Mouse (Mus musculus): ENCODE data around the gene Map2k3.
A peak's percentile ranks its signal among the peaks of the same experiment; 100 is the strongest.
"Not testable (repeated sequence)": the region's sequence is repeated elsewhere in the genome, so short reads cannot be mapped to it uniquely, and the experiment has no call there.

Map2k3 gene

DNA sequence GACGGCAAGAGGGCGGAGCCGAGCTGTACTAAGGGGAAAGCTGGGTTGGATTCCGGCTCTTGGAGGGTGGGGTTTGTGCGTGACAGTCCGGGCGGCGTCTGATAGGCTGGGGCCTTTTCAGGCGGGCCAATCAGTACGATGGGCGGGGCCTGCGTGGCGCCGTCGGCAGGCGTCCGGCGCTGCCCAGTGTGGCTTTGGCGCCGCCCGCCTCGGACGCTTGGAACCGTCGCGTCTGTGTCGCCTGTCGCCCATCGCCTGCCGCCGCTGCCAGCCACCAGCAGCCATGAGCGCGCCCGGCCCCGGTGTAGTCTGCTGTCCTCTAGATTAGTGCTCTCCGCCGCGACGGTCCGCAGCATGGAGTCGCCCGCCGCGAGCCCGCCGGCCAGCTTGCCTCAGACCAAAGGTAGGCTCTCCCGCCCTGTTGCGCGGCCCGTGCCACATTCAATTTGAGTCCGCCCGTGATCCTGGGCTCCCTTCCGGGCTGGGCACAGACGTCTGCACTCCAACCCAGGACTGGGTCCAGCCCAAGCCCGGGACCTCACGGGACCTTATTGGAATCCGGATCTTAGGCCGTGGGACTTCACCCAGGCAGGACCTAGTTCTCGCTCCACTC lies at the start of gene Map2k3:
Map2k3 (plus strand) TSS at position 165 of the 613 bp plus-strand sequence.
- DNase-seq (ENCODE audit: low spot score): peak; percentile 89

DNA sequence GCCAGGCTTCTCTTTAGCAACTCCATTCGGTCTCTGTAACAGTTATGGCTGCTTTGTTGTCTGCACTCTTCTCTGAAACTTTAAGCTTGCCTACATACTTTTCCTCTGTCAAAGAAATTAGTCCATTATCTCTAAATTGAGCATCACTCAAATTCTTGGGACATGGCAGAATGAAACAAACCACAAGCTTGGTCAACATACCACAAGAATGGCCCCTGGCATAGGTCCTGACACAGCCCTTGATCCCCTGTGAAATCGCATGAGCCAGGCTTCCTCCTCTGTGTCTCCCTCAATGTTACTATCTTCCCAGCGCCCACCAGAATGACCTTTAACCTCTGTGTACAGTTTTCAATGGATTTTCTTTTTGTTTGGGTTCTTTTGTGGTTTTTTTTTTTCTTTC lies 49.4 kb upstream of the Map2k3 start:
- no peak for DNase-seq (ENCODE audit: low spot score)

DNA sequence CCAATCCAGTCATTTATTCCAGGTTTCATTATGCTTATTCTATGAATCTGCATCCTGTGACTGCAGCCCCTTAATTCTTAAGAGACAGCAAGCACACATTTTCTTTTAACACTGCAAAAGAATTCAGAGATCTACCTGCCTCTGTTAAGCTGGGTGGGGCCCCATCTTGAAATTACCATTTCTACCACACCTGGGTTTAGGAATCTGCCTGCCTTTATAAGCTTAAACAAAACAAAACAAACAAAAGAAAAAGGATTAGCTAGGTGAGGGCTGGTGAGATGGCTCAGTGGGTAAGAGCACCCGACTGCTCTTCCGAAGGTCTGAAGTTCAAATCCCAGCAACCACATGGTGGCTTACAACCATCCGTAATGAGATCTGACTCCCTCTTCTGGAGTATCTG lies 44.8 kb upstream of the Map2k3 start:
- not testable (repeated sequence) for DNase-seq (ENCODE audit: low spot score)

DNA sequence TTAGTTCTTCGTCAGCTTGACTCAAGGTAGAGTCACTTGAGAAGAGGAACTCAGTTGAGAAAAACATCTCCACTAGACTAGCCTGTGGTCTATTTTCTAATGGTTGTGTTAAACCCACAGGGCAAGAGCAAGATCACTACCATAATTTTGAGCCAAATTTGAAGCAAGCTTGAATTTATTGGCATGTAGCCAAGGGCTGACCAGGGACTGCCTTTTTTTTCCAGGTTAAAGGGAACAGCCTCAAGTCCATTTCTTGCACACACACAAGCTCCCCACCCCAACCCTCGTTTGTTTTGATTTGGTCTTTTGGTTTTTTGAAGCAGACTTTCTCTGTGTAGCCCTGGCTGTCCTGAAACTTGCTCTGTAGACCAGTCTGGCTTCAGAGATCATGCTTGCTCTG lies 42.0 kb upstream of the Map2k3 start:
- no peak for DNase-seq (ENCODE audit: low spot score)

DNA sequence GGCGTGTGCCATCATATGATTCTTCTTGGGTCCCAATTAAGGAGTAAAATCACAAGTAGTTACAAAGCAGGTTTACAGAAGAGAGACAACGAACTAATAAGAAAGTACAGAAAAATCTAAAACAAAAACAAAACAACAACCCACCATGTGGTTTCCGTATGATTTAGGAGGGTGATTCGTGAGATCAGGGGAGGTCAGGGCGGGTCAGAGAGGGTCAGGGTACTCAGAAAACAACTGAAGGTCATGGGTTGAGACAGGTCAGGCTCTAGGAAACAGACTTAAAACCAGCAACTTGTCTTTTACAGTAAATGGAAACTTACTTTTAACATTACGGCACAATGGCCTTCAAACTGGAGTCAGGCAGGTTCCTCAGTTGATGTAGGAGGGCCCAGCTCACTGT lies 41.5 kb upstream of the Map2k3 start:
- DNase-seq (ENCODE audit: low spot score): no peak

DNA sequence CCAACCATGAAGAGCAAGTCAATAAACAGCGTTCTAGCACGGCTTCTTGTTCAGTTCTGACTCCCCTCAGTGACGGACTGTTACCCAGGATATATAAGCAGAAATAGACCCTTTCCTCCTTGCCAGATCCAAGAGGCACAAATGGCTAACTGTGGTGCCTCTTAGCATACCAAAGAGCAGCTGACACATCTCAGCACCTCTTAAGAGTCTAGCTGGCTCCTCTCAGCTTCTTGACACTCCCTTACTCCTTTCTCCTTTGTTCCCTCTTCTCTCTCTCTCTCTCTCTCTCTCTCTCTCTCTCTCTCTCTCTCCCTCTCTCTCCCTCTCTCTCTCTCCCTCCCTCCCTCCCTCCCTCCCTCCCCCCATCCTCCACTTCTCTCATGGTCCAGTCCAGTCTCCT lies 41.1 kb upstream of the Map2k3 start:
- DNase-seq (ENCODE audit: low spot score): no peak

DNA sequence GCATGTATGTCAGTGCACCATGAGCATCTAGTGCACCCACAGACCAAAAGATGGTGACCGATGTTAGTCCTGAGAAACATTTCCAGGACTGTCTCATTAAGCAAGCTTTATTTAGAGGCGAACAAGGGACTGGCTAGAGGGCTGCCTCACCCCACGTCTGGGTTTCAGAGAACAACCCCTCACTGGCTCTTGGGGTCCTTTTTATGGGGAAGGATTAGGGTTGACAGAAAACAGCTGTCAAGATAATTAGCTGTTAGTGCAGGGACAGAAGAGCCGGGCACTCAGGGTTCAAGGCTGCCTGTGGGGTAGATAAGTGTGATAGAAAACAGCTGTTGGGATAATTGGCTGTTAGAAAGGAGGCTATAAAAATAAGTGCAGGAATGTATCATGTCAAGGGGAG lies 35.9 kb upstream of the Map2k3 start:
- no peak for DNase-seq (ENCODE audit: low spot score)

DNA sequence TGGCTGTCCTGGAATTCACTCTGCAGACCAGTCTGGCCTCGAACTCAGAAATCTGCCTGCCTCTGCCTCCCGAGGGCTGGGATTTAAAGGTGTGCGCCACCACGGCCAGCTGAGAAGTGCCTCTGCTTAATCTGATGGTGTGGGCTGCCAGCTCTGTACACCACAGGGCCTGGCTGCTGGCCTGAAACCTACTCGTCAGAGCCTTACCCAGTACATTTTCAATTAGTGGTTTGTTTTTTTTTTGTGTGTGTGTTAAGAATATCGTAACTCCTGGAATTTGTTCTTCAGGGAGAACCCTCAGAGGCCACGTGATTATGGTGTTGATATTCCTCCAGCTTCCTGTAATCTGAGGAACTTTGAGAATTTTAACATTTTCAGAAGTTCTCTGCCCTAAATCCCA lies 29.8 kb upstream of the Map2k3 start:
- no peak for DNase-seq (ENCODE audit: low spot score)

DNA sequence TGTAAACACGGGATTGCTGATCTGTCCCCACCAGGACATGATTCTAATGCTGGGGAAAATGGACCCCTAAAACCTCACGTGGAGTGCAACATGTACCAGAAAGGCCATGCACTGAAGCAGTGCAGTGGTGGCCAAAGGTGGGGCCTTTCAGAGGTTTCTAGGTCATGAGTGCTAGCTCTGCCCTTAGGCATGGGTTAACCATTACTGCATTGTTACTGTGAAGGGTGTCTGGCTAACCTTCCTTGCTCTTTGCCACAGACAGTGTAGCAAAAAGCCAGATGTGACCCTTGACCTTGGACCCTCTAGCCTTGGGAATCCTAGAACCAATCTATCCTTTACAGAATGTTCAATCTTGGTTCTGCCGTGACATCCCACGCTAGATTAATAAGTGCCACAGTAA lies 29.3 kb upstream of the Map2k3 start:
- no peak for DNase-seq (ENCODE audit: low spot score)

DNA sequence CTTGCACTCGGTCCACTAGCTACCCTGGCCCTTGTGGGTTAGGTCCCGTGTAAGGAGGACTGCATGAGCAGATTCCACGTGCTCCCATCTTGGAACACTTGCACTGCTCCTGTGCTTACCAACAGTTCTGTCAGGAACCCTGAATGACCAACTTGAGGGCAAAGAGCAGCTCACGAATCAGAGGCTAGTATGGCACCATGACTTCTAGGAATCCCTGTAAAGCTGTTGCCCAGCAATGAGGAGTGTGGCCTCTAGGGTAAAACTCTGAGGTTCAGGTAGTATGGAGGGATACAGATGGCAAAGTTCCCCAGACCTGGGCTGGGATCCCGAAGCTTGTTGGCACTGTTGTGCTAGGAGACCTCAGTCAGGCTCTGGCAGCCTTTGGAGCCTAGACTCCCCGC lies 28.2 kb upstream of the Map2k3 start:
- DNase-seq (ENCODE audit: low spot score): no peak

DNA sequence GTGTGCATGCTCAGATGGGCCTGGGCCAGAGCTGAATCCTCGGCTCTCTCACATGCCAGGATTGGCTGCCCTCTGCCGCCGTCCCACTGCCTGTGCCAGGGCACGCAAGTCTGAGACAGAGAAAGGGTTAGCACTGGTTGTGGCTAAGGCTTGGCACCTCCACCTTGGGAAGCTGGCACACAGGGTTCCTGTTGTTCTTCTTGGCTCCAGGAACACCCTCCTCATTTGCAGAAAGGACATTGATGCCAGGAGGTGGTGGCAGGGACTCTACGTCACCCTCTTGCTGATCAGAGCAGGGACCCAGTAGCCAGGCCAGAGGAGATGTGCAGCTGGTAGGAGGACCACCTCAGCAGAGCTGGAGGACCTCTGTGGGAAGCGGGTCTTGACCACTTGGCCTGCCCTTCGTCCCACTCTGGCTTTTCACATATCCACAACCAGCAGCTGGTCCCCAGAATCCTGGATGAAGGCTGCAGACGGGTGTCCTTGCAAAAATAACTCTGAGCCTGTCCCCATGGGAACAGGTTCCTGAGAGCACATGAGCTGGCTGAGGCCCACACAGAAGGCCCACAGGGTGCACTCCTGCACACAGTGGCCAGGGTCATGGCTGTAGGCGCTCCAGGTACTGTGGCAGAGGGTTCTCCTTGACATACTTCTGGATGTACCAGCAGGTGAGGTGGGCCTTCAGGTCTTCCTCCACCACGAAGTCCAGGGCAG lies 26.3 kb upstream of the Map2k3 start:
- DNase-seq (ENCODE audit: low spot score): no peak

DNA sequence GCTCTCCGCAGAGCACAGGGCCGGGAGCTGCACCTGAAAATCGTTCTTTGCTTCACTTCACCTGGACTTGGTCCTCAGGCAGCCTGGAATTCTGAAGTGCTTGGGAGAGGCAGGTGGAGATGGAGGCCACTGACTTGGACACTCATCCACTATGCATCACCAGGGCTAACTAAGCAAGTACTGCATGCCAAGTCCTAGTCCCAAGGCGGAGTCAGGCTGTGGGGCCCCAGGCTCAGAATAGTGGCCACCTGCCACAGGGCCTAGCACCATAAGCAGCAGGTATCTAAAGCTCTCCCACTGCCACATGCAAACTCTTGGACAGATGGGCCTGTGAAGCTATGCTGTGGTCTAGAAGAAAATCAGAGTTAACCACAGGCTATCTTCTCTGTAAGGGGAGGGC lies 25.4 kb upstream of the Map2k3 start:
- DNase-seq (ENCODE audit: low spot score): no peak

DNA sequence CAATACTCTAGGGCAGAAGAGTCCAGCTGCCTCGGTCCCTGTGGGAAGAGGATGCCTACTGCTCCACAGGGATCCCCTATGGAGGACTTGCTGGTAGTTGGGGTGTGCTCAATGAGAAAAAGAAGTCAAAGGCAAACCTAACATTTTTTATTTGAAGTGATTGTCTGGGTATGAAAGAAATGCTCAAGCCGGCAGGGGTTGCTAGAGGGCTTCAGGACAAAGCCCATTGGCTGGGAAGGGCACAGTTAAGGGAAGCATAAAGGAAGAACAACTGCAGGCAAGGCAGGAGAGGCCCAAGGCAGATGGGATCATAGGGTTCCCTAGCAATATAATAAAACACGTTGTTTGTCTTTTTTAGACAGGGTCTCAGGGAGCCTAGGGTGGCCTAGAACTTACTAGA lies 23.8 kb upstream of the Map2k3 start:
- DNase-seq (ENCODE audit: low spot score): no peak

DNA sequence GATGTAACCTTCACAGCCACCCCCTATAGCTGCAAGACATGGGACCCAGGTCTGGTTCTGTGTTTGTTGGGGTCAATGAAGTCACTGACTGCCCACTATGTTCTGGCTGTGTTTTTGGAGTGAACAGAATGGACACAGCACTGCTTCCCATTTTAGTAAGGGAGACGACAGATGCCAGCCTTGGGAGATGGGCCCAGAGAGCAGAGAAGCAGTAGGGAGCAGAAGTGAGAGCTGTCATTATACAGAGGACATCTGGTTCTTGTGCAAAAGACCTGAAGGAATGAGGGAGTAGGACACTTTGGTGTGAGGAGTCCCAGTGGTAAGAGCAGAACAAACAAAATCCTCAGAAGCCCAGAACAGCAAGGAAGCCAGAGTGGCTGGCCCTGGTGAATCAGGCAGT lies 22.2 kb upstream of the Map2k3 start:
- DNase-seq (ENCODE audit: low spot score): no peak

DNA sequence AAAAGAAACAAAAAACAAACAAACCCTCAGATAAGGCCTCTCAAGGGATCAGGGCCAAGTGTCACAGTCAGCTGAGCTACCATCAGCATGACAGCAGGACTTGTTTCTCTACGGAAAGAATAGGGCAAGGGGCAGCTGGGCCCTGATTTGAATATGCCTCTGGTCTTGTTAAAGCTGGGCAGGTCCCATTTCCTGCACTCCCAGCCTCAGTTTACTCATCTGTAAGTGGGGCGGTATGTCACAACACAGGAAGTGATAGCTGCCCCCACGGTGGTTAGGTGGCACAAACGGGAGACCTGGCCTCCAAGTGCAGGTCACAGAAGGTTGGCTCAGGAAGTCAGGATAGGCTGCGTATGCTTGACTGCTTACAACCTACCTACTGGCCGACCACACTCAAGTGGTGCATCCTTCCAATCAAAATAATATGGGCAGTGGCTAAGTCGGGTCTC lies 19.3 kb upstream of the Map2k3 start:
- no peak for DNase-seq (ENCODE audit: low spot score)

DNA sequence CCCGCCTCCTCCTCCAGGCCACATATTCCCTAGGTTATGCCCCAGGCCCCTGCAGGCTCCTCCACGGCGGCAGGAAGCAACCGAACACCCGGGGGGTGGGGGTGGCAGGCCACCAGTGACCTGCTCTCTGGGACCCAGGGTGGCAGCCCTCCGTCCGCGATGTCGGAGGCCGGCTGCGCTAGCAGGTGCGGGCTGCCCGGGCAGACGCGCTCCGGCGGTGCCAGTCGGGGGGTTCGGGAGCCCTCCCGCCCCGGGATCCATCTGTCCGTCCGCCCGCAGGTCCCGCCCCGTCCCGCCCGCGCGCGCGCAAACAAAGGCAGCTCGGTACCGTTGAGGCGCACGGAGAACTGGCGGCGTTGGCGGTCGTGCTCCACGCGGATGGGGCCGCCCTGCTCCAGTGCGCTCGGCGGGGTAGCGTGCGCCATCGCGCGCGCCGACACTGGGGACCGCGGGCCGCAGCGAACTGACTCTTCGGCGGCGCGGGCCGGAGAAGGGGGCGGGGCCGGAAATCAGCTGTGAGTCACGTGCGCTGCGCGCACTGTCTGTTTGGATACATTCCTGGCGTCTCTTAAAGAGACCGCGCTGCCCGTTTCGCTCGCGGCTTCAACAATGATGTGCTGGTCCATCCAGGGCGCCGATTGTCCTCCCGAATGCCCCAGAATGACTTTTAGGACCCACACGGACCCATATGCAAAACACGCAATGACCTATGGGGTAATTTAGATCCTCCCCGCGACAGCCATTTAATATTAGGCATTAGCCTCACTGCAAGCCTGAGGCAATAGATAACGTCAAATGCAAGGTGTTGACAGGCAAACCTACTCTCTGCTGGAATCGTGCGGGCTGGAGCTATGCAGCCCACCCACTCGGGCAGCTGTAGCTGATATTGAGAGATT lies 18.3 kb upstream of the Map2k3 start:
- DNase-seq (ENCODE audit: low spot score): peak; percentile 83

DNA sequence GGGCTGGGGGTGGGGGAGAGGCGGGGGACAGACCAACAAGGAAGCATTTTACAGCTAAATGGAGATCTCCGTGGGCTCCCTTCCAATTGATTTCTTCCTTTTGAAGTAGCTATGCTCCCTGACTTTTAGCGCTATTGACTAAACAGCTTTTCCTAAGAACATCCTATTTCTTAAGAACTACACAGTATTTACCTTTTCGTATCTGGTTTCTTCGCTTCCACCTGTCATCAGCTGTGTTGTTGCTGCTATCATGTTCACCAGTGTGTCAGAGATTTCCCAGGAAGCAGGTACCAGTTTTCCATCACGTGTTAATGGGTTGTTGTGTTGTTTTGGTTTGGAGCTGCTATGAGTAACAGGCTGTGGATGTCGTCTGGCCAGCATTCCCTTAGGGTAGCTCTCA lies 17.3 kb upstream of the Map2k3 start, which contains the start of gene Natd1:
Natd1 (minus strand) TSS at position 260 of the 400 bp plus-strand sequence.
- DNase-seq (ENCODE audit: low spot score): no peak

DNA sequence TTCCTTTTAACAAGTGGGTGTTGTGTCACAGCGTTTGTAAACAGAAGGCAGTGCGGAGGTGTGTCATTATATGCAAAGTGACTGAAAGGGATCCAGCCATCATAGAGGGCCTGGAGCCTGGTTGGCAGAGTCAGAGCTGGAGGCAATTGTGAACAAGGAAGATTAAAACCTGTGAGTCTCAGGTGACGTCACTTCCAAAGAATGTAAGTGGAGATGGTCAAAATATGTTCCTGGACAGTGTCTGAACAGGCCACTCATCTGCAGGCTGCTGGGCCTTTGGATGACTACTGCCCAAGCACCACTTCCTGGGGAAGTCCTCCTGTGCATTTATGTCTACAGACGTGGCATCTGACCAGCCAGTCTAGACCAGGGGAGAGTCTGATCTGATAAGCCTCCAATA lies 16.6 kb upstream of the Map2k3 start:
- no peak for DNase-seq (ENCODE audit: low spot score)

DNA sequence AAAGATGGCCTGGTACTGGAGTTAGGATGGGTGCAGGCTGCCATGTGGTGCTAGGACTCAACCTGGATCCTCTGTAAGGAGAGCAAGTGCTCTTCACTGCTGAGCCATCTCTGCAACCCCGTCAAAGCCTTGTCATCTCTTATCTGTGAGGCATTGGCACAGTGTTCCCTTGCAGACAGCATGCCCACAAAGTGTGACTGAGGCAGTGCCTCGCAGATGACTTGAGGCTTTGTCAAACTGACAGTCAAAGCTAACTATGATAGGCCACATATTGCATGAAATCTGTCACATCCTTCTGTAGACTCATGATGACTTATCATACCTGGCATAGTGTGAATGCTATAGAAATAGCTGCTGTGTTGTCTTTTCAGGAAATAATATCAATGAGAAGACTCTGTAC lies 11.8 kb upstream of the Map2k3 start:
- no peak for DNase-seq (ENCODE audit: low spot score)

DNA sequence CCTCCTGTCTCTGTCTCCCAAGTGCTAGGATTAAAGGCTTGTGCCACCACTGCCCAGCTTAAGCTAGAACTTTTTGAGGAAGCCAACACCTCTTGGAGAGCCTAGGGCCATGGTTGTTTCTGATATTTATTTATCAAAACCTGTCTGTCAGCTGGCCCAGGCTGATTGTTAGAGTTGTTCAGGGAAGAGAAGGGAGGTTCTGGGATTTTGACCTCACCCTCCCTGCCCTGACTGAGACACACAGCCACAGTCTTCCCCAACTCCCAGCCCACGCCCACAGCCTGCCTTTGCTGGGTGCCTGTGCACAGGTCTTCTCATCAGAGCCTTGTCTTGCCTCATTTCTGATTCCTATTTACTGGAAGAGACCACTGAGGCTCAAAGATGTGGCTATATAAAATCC lies 9.6 kb upstream of the Map2k3 start:
- DNase-seq (ENCODE audit: low spot score): no peak

DNA sequence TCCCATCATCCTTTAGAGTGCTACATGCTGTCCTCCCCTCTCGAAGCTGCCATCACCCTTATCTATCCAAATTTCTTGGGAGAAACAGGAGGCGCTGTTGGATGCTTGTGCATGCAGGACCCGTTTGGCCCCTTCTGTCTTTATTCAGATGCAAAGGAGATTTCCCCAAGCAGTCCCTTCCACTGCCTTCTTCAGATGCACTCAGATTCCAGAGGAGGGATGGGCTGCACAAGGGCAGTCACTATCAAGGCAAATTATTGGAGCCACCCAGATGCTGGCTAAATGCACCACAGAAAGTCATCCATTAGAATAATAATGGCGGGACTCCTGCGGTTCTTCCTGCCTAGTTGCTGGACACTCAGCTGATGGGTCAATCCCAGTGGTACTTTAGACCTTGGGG lies 8.9 kb upstream of the Map2k3 start:
- no peak for DNase-seq (ENCODE audit: low spot score)

DNA sequence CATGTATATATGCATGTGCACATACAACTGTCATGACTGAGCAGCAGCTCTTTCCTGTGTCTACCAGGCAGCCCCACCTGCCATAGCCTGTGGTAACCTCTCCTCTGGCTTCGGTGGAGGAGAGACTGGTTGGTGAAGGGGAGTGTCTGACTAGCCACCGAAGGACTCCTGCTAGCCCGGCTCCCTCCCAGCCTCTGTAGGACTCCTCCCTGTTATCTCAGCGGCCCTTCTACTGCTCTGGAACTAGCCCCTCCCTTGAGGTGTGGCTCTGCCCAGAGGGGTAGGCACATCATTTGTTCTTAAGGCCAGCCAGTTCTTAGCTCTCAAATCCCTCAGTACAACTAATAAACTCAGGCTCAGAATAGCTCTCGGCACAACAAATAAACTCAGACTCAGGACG lies 7.3 kb upstream of the Map2k3 start:
- DNase-seq (ENCODE audit: low spot score): no peak

DNA sequence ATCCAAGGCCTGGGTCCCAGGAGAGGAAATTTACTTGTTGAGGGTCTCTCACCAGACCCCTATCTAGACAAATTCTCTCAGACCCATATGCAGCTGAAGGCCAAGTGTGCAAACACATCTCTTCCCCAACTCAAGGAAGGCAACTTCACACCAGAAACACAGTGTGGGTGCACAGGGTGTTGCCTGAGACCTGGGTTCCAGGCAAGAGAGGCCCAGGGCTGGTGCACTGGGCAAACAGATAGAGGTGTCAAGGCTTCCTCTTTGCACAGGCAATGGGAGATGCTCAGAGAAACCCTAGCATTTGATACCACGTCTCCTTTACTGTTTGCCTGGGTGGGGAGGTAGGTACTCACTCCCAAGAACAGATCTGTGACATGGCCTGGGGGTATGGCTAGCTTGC lies 6.9 kb upstream of the Map2k3 start:
- no peak for DNase-seq (ENCODE audit: low spot score)
